Mouse (Mus musculus): ENCODE data around the gene Yipf3. TPM values are rescaled to one million over a fixed set of nuclear protein-coding genes. Genes with fewer than 3 reads are reported as not detected.

The Yipf3 gene
- total RNA-seq, 2 experiments from 2014 or later, result 48.7 to 58.4 TPM

DNA sequence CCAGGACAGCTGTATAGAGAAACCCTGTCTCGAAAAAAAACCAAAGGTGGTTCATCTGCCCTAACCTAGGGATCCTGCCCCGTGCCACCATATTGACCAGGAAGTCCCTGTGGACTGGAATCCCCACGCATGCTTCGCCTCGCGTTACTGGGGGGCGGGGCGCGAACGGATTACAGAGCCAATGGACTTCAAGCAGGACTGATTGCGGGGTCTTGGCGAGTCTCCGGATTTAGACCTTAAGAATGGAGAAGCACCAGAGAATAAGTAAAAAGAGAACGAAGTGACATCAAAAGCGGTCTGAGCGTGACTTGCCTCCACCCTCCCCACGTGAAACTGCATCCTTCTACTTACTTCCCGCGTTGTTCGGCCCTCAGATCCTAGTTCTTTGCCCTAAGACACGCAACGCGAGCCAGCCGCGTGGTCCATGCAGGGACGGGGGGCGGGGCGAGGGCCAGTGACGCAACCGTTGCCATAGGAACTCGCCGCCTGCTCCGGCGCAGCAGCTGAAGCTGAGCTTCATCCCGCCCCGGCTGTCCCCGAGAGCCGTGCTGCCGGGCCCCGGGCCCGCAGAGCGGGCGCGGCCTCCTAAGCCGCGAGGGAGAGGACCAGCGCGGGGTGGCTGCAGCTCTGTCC, 5.7 kb downstream of the Yipf3 start, which contains the start of gene Lrrc73:
TSS of gene Lrrc73 (plus strand) at position 80 of the 633 bp plus-strand sequence.
- peak; percentile 88 for DNase-seq
- intact Hi-C loops (cut with DNase I), result no loop called here

DNA sequence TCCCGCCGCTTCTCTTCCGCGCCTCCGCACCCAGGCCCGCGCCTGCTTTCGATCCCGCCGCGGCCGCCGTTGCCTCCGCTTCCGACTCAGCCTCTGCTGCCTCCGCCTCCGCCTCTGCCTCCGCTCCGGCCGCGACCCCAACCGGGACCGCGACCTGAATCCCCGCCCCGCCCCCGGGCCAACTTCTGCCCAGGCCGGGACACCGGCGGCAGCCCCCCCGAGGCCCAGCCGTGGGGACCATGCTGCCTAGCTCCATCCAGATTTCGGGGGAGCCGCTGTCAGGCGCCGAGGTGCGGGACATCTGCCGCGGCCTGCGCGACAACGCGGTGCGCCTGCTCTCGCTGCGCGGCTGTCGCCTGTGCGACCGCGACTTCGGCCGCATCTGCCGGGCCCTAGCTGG, 6.2 kb downstream of the Yipf3 start:
- DNase-seq, result no peak
- intact Hi-C loops (cut with DNase I), result no loop called here

DNA sequence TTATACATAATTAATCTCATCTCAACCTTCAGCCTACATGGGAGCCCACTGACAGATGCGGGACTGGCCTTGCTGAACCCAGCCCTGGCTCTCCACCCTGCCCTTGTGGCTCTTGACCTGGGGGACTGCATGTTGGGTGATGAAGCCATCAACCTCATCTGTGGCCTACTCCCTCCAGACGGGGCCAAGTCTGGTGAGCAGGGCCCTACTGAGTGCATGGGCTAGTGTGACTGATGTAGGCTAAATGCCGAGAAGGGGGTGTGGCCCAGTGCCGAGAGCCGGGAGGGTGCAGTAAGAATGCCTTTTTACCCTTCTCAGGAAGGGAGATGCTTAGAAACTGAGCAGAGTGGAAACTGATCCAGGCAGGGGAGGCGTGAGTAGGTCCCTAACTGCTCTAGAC, 7.3 kb downstream of the Yipf3 start:
- intact Hi-C loops (cut with DNase I), result no loop called here
- no peak for DNase-seq

DNA sequence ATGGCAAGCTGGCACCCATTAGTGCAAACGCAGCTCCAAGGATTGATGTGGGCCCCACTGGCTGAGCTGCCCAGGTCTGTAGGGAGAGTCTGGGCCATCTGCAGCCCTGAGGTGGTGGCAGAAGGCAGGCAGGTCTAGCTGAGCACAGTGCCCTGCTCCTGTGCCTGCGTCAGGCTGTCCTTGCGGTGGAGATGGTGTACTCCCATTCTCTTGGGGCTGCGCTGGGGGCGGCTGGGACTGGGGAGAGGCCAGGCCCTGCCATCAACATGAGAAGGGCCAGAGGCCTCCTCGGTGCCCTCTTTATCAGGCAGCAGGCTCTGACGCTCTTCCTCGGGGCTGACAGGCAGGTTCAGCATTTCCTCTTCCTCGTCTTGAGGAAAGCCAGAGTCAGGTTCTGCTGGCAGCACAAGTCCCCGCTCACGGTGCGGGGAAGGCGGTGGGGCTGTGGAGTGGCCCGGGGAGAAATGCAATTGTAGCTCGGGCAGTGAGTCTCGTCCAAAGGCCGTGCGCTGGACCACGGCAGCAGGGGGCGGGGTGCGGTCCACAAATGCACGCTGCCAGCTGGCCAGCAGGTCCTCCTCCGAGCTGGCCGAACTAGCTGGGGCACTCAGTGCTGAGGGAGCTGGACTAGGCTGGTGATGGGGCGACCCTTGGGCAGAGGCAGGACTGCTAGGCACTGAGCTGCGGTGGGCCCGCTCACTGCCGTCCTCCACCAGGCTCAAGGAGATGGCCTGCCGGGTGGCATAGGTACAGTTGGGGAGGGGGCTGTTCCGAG, 10.6 kb downstream of the Yipf3 start:
- intact Hi-C loops (cut with DNase I), result no loop called here
- DNase-seq, result no peak

DNA sequence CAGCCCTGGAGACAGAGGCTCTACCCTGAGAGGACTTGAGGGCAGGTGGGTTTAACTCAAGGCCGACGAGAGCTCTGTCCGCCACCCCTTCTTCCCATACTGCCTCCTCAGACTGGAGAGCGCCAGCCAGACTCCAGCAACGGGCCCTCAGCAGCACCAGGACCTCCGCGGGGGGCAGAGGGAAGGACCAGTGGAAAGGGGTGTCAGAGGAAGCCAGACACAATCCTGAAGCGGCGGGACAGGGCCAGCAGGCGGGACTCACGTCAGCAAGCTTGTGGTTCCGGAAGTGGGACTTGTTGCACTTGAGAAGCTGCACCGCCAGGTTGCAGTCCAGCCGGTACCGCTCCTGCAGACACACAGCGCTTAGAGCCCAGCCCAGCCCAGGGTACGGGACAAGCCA, 11.8 kb downstream of the Yipf3 start:
- DNase-seq, result no peak
- intact Hi-C loops (cut with DNase I), result no loop called here

DNA sequence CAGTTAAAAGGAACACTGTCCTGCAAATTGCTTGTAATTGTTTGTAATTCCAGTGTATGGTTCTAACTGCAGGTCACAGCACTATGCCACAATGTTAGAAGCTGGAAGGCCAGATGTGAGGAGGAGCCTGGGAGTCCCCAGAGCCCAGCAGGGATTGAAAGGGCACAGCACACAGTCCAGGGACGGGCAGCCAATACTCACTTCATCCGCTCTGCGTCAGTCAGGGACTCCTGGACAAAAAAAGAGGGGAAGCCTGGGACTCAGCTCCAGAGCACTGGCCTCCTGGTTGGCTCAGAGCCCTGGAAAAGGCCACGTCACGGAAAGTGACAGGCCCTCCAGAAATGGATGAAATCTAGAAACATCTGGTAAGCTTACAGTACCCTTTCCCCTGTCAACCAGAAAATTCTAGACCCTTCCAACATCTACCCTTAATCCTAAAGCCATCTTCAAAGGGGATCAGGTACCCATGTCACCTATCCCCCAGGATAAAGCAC, 14.4 kb downstream of the Yipf3 start:
- DNase-seq, result no peak
- intact Hi-C loops (cut with DNase I), result no loop called here

DNA sequence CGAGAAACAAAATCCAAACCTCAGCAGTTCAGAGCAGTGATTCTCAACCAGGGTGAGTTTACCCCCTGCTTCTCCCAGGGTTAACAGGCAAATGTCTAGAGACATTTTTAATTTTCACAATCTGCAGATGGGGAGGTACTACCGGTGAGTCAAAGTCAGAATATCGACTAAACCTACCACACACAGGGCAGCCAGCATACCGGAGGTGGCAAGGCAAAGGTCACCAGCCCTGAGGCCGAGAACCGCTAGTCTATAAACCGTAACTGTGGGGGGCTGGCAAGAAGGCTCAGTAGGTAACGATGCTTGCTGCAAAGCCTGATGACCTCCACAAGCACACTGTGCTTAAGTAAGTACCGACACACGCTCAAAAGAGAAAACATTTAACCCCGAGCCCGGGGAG, 17.6 kb downstream of the Yipf3 start:
- intact Hi-C loops (cut with DNase I), result loop anchor here (5.0 kb wide), 1 partner anchor 117 kb away; the partner anchor contains the start of gene Zfp318
- DNase-seq, result no peak

DNA sequence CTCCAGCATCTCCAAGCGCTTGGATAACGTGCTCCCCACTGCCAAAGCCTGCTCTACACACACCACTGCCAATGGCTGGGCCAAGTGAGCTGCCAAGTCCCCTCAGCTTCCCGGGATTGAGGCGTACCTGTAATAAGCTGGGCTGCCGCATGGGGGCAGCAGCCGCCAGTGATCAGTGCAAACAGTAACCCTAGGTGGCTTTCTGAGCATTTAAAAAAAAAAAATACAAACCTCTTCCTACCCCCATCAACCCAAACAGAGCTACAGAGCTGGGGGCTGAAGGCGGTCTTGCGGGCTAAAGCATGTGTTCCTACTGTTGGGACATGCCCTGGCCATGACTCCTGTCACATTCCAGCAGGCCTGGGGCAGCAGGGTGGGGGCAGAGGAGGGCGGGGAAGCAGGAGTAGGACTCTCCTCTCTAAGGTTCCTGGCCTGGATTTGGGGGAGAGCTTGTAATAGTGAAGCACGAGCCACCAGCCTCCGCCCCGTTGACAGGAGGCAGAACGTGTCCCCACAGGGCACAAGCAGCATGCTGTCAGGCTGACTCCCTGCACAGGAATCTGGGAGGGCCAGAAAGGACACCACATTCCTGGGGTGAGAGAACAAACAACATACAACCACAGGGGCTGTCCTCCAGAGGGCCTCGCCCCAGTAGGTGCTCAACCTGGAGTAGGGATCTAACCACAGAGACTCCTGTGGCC, 18.2 kb downstream of the Yipf3 start:
- intact Hi-C loops (cut with DNase I), result loop anchor here (1.0 to 5.0 kb wide), 3 partner anchors 17 to 116 kb away; partner anchors contain the start of genes Tjap1 and Zfp318
- peak; percentile 77 to 80 for DNase-seq

DNA sequence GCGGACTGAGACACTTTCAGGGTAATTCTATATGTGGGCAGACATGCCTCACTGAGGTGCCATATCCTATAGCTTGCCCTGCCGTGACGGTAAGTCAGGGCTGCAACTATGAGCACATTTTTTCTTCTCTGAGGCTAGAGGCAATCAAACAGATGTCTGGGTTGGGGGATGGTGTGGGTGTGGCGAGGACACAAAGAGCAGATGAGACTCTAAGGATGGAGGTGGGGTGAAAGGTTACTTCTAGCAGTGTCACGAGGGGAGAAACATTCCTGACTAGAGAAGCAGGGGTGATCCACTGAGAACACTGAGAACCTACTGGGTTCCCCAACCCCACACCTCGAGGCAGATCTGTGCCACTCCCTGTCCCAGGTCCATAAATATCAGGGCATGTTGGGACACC, 19.1 kb downstream of the Yipf3 start:
- no peak for DNase-seq
- intact Hi-C loops (cut with DNase I), result loop anchor here (1.0 to 5.0 kb wide), 3 partner anchors 16 to 115 kb away; partner anchors contain the start of genes Tjap1 and Zfp318

DNA sequence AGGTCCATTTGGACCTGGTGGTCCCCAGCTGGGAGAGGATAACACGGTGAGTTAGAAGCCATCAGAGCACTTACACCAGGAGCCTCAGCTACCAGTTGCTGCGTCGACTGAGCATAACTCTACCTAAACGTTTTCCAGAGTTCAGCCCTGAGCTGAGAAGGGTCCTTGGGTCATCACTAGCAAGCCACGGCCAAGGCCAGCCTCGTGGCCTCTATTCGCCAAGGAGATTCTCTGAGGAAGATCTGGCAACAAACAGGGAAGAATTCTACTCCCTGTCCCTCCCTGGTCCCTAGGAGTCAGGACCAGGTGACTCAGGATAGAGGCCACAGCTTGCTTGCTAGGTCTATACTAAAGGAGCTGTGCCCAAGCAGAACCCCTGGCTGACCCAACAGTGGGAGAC, 19.6 kb downstream of the Yipf3 start:
- intact Hi-C loops (cut with DNase I), result loop anchor here (2.0 to 5.0 kb wide), 2 partner anchors 15 to 115 kb away; partner anchors contain the start of genes Tjap1 and Zfp318
- DNase-seq, result no peak

DNA sequence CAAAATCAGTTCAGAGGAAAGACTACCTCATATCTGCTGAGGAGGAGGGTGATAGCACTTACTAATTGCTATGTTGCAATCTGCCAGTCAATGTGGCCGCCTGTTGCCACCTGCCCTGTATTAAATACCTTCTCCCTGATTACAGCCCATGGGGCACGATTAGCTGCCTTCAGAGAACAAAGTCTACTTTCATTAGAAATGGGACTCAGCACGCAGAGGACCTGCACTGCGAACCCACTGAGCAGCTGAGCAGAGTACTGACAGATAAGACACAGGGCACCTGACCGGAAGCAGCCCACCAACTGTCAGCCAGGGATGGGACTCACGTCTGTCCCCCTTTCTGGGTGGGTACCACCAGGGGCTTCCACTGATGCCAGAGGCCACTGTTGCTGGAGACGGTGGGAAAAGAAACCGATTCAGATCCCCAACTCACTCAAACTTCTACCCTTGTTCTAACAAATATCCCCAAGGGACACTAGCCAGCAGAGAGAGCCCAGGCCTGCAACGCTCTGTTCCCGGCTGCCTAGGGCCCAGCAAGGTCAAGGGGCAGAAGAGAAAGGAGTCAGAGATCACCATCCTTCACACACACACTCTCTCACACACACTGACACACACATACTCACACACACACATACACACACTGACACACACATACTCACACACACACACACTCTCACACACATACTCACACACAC, 20.3 kb downstream of the Yipf3 start:
- DNase-seq, result no peak
- intact Hi-C loops (cut with DNase I), result loop anchor here (5.0 kb wide), 1 partner anchor 114 kb away; the partner anchor contains the start of gene Zfp318

DNA sequence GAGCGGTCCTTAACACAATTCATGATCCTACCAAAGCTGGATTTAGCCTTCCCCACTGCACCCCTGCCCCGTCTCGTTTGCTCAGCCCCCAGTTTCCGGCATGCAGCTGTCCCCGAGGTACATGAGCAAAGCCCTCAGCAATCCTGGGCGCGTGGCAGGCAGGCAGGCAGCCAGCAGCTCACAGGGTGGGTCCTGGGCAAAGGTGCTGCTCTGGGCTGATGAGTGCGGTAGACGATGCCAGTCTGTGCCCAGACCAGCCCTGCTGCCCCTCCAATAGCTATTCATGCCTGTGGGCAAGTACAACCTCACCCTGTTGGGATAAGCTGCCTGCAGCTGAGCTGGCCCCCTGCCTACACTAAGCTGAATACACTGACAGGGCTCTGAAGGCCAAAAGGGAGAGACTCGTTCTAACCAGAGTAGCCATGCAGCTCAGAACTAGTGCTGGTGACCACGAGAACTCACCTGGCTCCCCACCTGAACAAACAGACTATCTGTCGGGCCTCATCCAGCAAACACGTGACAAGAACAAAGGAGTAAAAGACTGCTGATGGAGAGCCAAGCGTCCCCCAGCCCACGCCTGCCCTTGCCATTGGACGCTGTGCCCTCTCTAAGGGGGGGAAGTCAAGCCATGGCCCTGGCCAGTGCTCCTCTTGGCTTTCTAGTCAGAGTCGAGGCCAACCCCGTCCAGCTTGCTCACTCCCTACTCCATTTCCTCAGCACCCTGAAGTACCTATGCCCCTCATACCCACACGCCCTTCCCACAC, 22.1 kb downstream of the Yipf3 start:
- peak in 1 of 2 experiments; percentile 52 for DNase-seq
- intact Hi-C loops (cut with DNase I), result loop anchor here (5.0 kb wide), 1 partner anchor 112 kb away; the partner anchor contains the start of gene Zfp318

DNA sequence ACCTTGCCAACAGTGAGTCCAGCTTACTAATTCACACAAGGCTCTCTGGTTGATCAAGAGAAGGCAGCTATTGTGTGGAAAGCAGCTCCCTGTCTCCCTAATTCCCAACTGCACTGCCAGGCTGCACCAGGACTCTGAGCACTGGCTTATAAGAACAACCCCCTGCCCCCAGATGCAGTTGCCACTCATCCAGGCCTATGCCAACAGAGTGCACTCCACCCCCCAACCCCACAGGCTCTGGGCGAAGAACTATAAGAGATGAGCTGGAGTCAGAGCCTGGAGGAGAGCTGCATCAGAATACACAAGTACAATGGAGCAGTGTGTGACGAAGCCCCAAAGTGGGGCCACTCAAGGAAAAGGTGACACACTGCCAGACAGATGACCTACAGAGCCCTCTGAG, 24.2 kb downstream of the Yipf3 start:
- intact Hi-C loops (cut with DNase I), result no loop called here
- DNase-seq, result peak in 1 of 2 experiments; percentile 13

DNA sequence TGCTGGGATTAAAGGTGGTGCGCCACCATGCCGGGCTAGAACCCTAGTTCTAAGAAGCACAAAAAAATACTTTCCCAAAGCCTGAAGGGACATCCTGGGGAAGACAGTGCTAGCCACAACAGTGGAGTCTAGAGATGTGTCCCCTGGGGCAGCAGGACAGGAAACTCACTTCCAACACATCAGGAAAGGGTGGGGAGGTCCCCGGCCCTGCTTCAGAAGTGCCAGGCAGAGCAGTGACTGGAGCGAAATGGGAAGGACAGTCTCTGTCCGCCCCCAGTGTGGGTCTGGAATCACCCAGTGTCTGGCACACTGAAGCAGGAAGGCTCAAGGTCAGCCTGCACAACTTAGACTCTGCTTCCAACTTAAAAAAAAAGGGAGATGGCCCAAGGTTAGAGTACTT, 24.8 kb downstream of the Yipf3 start:
- intact Hi-C loops (cut with DNase I), result no loop called here

DNA sequence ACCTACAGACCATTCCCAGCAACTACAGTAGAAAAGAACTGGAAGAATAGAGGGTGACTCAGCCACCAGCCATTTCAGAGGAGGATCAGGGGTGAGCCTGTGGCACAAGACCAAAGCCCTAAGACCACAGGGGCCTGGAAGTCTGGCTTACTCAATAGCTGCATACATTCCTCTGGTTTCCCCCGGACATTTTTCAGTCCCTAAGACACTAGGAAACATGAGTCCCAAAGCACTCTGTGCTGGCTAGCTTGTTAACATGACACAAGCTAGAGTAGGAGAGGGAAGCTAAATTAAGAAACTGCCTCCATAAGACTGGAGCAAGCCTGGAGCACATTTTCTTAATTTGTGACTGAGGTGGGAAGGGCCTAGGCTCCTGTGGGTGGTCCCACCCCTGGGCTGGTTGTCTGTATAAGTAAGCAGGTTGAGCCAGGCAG, 25.9 kb downstream of the Yipf3 start:
- intact Hi-C loops (cut with DNase I), result no loop called here
- DNase-seq, result peak in 1 of 2 experiments; percentile 13

More for the DNA sequence above, 24.8 kb downstream of the Yipf3 start:
- DNase-seq, result peak in 1 of 2 experiments; percentile 16

DNA sequence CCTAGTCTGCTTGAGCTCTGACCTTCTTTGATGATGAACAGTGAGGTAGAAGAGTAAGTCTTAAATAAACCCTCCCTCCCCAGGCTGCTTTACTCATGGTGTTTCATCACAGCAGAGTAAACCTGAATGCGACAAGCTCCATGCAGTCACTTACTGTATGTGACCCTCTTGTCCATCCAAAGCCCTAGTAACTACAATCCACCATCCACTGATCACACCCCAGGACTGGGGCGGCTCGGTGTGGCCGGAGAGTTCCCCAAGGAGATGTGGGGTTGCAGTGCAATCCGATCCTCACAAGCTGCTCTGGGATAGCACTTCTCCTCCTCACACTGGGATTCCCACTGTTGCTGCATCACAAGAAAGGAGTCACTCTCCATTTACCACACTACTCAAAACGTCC, 26.6 kb downstream of the Yipf3 start:
- intact Hi-C loops (cut with DNase I), result no loop called here
- peak in 1 of 2 experiments; percentile 13 for DNase-seq

DNA sequence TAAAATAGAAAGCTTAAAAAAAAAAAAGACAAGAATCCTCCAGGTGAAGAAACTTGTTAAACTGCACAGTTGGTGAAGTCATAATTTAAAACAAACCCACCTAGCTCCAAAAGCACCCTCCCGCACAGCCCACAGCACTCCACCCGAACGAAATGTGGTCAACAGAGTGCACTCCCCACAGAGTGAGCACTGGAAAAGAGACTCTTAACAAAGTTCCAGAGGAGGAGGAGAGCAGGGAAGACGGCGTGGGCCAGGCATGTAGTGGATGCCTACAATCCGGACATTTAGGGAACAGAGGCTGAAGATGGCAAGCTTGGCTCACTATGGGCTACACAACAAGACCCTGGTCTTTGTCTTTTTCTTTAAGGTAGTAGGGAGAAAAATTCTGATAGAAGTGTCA, 27.2 kb downstream of the Yipf3 start:
- intact Hi-C loops (cut with DNase I), result no loop called here
- peak in 1 of 2 experiments; percentile 9 for DNase-seq

DNA sequence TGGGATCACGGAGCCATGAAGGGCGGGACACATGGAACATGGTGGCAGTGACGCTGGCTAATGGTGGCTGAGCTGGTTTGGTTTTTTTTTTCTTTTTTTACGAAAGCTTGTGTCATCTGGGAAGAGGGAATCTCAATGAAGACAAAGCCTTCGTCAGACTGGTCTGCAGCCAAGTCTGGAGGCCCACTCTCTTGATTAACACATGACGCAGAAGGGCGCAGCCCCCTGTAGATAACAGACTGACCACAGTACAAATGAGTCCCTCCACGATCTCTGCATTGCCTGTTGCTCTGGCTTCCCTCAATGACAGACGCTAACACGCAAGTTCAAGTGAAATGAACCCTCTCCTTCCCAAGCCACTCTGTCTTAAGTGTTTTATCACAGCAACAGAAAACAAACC, 27.6 kb downstream of the Yipf3 start:
- DNase-seq, result no peak
- intact Hi-C loops (cut with DNase I), result no loop called here

DNA sequence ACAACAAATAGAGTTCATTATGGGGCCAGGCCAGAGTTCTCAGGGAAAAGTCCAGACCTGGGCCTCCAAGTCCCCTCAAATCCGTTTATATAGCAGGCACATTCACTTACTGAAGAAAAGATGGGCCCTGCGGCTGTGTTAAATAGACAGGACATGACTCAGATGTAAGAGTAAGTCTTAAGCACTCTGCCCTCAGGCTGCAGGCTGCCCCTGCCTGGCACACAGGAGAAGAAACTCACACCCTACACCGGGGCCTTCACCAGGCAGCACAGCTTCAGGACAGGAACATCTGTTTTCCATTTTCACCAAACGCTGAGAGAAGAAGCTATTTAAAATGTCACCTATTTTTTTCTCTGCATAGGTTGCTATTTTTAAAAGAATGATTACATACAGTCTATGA, 29.7 kb downstream of the Yipf3 start:
- DNase-seq, result no peak
- intact Hi-C loops (cut with DNase I), result no loop called here
